Mouse (Mus musculus) layer of hippocampus, adult 2 months (tissue): ENCODE results near the gene Hfe2. TPM values are rescaled to one million over a fixed set of nuclear protein-coding genes. Genes with fewer than 3 reads are reported as not detected.

Experiments used
- DNase-seq, 2 experiments: peaks; one replicate each; pipeline ENCODE4 v3.0.0; 2022; ENCODE audit warnings: low spot score in 2 of 2
- H3K27ac ChIP-seq: fragments of 200-600 bp; 2 replicates; pipeline ENCODE4 v1.8.1; 2022
- H3K4me3 ChIP-seq: fragments of 200-600 bp; 2 replicates; pipeline ENCODE4 v1.8.1; 2022; ENCODE audit warnings: mild to moderate bottlenecking
- CTCF ChIP-seq: fragments of 200-600 bp; conservative IDR thresholded peaks from 2 replicates; pipeline ENCODE4 v1.8.1; 2022; ENCODE audit warnings: antibody characterized with exemption, mild to moderate bottlenecking, moderate library complexity
- total RNA-seq, 2 experiments: library from RNA; stranded (reverse); gene quantifications; 2 replicates each; pipeline ENCODE4 v1.2.3; 2021

The Hfe2 gene
- total RNA-seq, 2 experiments from 2014 or later = 0.23 TPM; not detected in 1

GRCm38 (mm10) chr3:96559398-96559910, 34.5 kb downstream of the Hfe2 start:
- Histone ChIP-seq H3K27ac (peak overlapping the region; percentile 82), H3K4me3 (peak overlapping the region; percentile 66)
- no peak for TF ChIP-seq CTCF
- no peak for DNase-seq

GRCm38 (mm10) chr3:96559911-96560850, 35.2 kb downstream of the Hfe2 start:
- no peak for DNase-seq
- no peak for TF ChIP-seq CTCF
- Histone ChIP-seq H3K27ac (peak overlapping the region; percentile 62; the same call in 1 of the 2 replicates), H3K4me3 (peak overlapping the region; percentile 66)

- peak overlapping the region; percentile 62; the same call in 1 of the 2 replicates for H3K27ac ChIP-seq
- DNase-seq = no peak
- peak overlapping the region; percentile 66 for H3K4me3 ChIP-seq
- TF ChIP-seq CTCF = no peak
These were observed 36.1 kb downstream of the Hfe2 start for GRCm38 (mm10) chr3:96560881-96561668.

GRCm38 (mm10) chr3:96561946-96562681, 37.1 kb downstream of the Hfe2 start:
- TF ChIP-seq CTCF = no peak
- H3K4me3 ChIP-seq = peak overlapping the region; percentile 66; the same call in 1 of the 2 replicates
- no peak for DNase-seq
- H3K27ac ChIP-seq = peak overlapping the region; percentile 62

GRCm38 (mm10) chr3:96563267-96563666, 38.3 kb downstream of the Hfe2 start:
- DNase-seq = no peak
- no peak for TF ChIP-seq CTCF
- H3K4me3 ChIP-seq = no peak overlapping the region
- H3K27ac ChIP-seq = peak overlapping the region; percentile 3; the same call in 1 of the 2 replicates

- Histone ChIP-seq H3K27ac (peak overlapping the region; percentile 77), H3K4me3 (no peak overlapping the region)
- no peak for DNase-seq
- TF ChIP-seq CTCF = no peak
These were observed 39.1 kb downstream of the Hfe2 start for GRCm38 (mm10) chr3:96563911-96564632.

- no peak for DNase-seq
- Histone ChIP-seq H3K27ac (peak overlapping the region; percentile 77), H3K4me3 (no peak overlapping the region)
- no peak for TF ChIP-seq CTCF
These were observed 39.7 kb downstream of the Hfe2 start for GRCm38 (mm10) chr3:96564633-96565032.

- H3K27ac ChIP-seq = peak overlapping the region; percentile 77
- no peak for TF ChIP-seq CTCF
- DNase-seq = no peak
- H3K4me3 ChIP-seq = no peak overlapping the region
These were observed 40.1 kb downstream of the Hfe2 start for GRCm38 (mm10) chr3:96565105-96565504.

- Histone ChIP-seq H3K27ac (no peak overlapping the region), H3K4me3 (no peak overlapping the region)
- TF ChIP-seq CTCF = no peak
- no peak for DNase-seq
These were observed 41.9 kb downstream of the Hfe2 start for GRCm38 (mm10) chr3:96566661-96567450.

- TF ChIP-seq CTCF = no peak
- no peak for DNase-seq
- Histone ChIP-seq H3K27ac (0 out of 2 replicates have a peak overlapping the region, but pooled peaks have one; percentile 43), H3K4me3 (no peak overlapping the region)
These were observed 43.6 kb downstream of the Hfe2 start for GRCm38 (mm10) chr3:96568605-96569004.

- Histone ChIP-seq H3K27ac (no peak overlapping the region), H3K4me3 (no peak overlapping the region)
- TF ChIP-seq CTCF = no peak
- no peak for DNase-seq
These were observed 44.5 kb downstream of the Hfe2 start for GRCm38 (mm10) chr3:96569506-96569905.
